Mouse (Mus musculus) induced T-regulatory cell, adult 2 months (primary cell): Measurements from ENCODE around the gene Sct.

ENCODE experiments used
- DNase-seq: peaks from one replicate; pipeline ENCODE4 v3.0.0-alpha.2; 2012; ENCODE audit warnings: low read depth

Gene Sct

GRCm38 (mm10) chr7:141278766-141279590, at the start of gene Sct:
TSS of gene Sct (minus strand) at chr7:141279133.
- DNase-seq: no peak

GRCm38 (mm10) chr7:141328373-141328990, 49.5 kb upstream of the Sct start:
- DNase-seq: no peak

- DNase-seq: peak; percentile 99
These were observed 48.8 kb upstream of the Sct start, which contains the start of the genes Deaf1 and Tmem80 for GRCm38 (mm10) chr7:141327469-141328372. TSS of gene Deaf1 (minus strand) at chr7:141327690. TSS of gene Tmem80 (plus strand) at chr7:141327739.

- DNase-seq: no peak
These were observed 47.9 kb upstream of the Sct start for GRCm38 (mm10) chr7:141326546-141327446.

- no peak for DNase-seq
These were observed 45.8 kb upstream of the Sct start for GRCm38 (mm10) chr7:141324686-141325085.

GRCm38 (mm10) chr7:141319446-141319845, 40.5 kb upstream of the Sct start:
- no peak for DNase-seq

- no peak for DNase-seq
These were observed 38.7 kb upstream of the Sct start for GRCm38 (mm10) chr7:141317619-141318132.

- peak; percentile 73 for DNase-seq
These were observed 37.0 kb upstream of the Sct start for GRCm38 (mm10) chr7:141315974-141316373.

GRCm38 (mm10) chr7:141315076-141315475, 36.1 kb upstream of the Sct start:
- no peak for DNase-seq

- DNase-seq: no peak
These were observed 35.5 kb upstream of the Sct start for GRCm38 (mm10) chr7:141314416-141314815.

- DNase-seq: no peak
These were observed 25.6 kb upstream of the Sct start for GRCm38 (mm10) chr7:141304537-141304936.

- DNase-seq: peak; percentile 69
These were observed 23.9 kb upstream of the Sct start for GRCm38 (mm10) chr7:141302702-141303268.

- no peak for DNase-seq
These were observed 22.5 kb upstream of the Sct start for GRCm38 (mm10) chr7:141301386-141301785.

GRCm38 (mm10) chr7:141299175-141299574, 20.2 kb upstream of the Sct start:
- DNase-seq: no peak

GRCm38 (mm10) chr7:141297926-141298650, 19.2 kb upstream of the Sct start:
- no peak for DNase-seq

GRCm38 (mm10) chr7:141294479-141294878, 15.5 kb upstream of the Sct start:
- DNase-seq: no peak

GRCm38 (mm10) chr7:141293852-141294471, 15.0 kb upstream of the Sct start:
- DNase-seq: no peak

GRCm38 (mm10) chr7:141292583-141293388, 13.9 kb upstream of the Sct start:
- no peak for DNase-seq
